Mouse (Mus musculus) heart, embryonic 10.5 days (tissue): ENCODE data around the gene Cbr2. TPM values are rescaled to one million over a fixed set of nuclear protein-coding genes. Genes with fewer than 3 reads are reported as not detected.

Experiments
- DNase-seq: peaks from one replicate; pipeline ENCODE4 v3.0.0-alpha.2; 2017; ENCODE audit warnings: low spot score
- H3K27ac ChIP-seq: fragments of 300-500 bp; sonication (generic); 2 replicates; pipeline ENCODE4 v1.5.1; 2016; ENCODE audit warnings: mild to moderate bottlenecking
- H3K27me3 ChIP-seq: fragments of 300-500 bp; sonication (generic); 2 replicates; pipeline ENCODE4 v1.6.1; 2016; ENCODE audit warnings: mild to moderate bottlenecking; ENCODE audit not compliant: poor library complexity, insufficient read depth, severe bottlenecking
- H3K36me3 ChIP-seq: fragments of 300-500 bp; sonication (generic); 2 replicates; pipeline ENCODE4 v1.6.1; 2016; ENCODE audit warnings: mild to moderate bottlenecking, moderate library complexity
- H3K4me1 ChIP-seq: fragments of 300-500 bp; sonication (generic); 2 replicates; pipeline ENCODE4 v1.6.1; 2016; ENCODE audit warnings: mild to moderate bottlenecking
- H3K4me3 ChIP-seq: fragments of 300-500 bp; sonication (generic); 2 replicates; pipeline ENCODE4 v1.5.1; 2016; ENCODE audit warnings: mild to moderate bottlenecking, moderate library complexity
- H3K9me3 ChIP-seq: fragments of 300-500 bp; sonication (generic); 2 replicates; pipeline ENCODE4 v1.6.1; 2016; ENCODE audit warnings: mild to moderate bottlenecking, moderate library complexity
- WGBS: fragments of 180-500 bp; shearing (Covaris S2); methylation state at CpG from one replicate; pipeline ENCODE4 v1.1.7; 2016; 5-methylcytosine and 5-hydroxymethylcytosine counted together
- polyA plus RNA-seq: library from polyadenylated mRNA; unstranded; fragments of >200 nt; fragmentation: Nextera tagmentation; extraction: Ambion mirVana; gene quantifications from 2 replicates; pipeline ENCODE4 v1.2.1, GENCODE M21; 2016

The Cbr2 gene
- polyA plus RNA-seq, 1 experiment from 2014 or later: 1.3 TPM

DNA sequence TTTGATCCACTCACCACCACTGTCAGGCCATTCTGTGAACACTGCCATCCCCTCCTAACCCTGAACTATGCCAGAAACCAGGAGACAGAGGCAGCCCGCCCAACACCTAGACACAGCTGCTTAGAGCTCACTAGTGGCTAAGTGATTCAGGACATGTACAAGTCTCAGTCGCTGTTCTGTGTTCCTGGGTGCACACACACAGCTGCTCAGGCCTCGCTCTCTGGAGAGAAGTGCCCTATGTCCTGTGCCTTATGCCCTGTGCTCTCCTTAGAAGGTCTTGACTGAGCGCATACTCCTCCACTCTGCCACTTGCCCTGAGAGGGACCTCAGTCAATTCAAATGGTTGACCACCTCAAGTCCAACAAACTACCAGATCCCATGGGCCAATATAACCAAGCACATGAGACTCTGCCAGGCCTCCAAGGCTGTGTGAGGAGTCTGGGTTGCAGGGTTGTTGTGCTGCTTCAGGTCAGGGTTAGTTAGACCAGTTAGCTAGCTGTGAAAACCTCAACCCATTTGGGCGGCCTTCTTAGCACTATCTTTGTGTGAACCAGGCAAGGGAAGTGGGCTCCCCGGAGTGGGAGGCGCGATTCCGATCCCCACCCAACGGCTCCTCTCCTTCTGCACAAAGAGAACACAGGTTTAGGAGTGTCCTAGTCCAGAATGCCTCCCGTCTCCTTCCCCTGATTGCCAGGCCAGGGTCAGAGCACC lies 3.2 kb downstream of the Cbr2 start:
- no peak for DNase-seq
- H3K4me3 ChIP-seq: peak overlapping the region; percentile 31; the same call in 1 of the 2 replicates
- H3K4me1 ChIP-seq: peaks cover 22% of the 10 kb centered on the region
- no peaks in the 10 kb centered on the region for H3K36me3 ChIP-seq
- no peaks in the 10 kb centered on the region for H3K9me3 ChIP-seq
- no peak overlapping the region for H3K27ac ChIP-seq
- H3K27me3 ChIP-seq: peaks cover 80% of the 10 kb centered on the region
- WGBS: 59% methylated on average over 11 of the region's 11 CpGs

GRCm38 (mm10) chr11:120727564-120727963 lies 4.3 kb downstream of the Cbr2 start:
- peaks cover 22% of the 10 kb centered on the region for H3K4me1 ChIP-seq
- no peak for DNase-seq
- no peaks in the 10 kb centered on the region for H3K9me3 ChIP-seq
- peak overlapping the region; percentile 75; the same call in 1 of the 2 replicates for H3K4me3 ChIP-seq
- H3K27me3 ChIP-seq: peaks cover 82% of the 10 kb centered on the region
- WGBS: 55% methylated on average over 12 of the region's 12 CpGs
- no peaks in the 10 kb centered on the region for H3K36me3 ChIP-seq
- H3K27ac ChIP-seq: no peak overlapping the region

DNA sequence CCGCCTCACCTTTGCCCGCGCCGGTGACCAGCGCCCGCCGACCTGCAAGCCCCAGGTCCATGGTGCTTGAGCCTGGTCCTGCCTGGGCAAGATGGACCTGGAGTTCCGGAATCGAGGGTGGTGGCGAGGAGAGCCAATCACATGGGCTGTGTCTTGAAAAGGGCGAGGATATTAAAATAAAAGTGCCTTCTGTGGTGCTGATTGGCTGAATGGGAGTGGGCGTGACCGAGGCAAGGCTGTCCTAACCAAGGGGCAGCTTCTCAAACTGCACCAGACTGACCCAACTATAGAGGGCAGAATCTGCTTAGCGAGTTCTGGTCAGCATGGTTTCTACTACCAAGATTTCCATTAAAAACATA lies 4.8 kb downstream of the Cbr2 start, which contains the start of gene Dcxr:
Gene Dcxr (minus strand): TSS at position 113 of the 359 bp plus-strand sequence.
- Histone ChIP-seq H3K27ac (peak within 1 kb of the TSS; percentile 42; the same call in 1 of the 2 replicates), H3K4me1 (peaks cover 24% of the 10 kb centered on the region), H3K9me3 (no peaks in the 10 kb centered on the region), H3K36me3 (no peaks in the 10 kb centered on the region), H3K27me3 (peaks cover 84% of the 10 kb centered on the region), H3K4me3 (peak within 1 kb of the TSS; percentile 75)
- WGBS: 2% methylated on average over 14 of the region's 14 CpGs
- DNase-seq: peak; percentile 96

DNA sequence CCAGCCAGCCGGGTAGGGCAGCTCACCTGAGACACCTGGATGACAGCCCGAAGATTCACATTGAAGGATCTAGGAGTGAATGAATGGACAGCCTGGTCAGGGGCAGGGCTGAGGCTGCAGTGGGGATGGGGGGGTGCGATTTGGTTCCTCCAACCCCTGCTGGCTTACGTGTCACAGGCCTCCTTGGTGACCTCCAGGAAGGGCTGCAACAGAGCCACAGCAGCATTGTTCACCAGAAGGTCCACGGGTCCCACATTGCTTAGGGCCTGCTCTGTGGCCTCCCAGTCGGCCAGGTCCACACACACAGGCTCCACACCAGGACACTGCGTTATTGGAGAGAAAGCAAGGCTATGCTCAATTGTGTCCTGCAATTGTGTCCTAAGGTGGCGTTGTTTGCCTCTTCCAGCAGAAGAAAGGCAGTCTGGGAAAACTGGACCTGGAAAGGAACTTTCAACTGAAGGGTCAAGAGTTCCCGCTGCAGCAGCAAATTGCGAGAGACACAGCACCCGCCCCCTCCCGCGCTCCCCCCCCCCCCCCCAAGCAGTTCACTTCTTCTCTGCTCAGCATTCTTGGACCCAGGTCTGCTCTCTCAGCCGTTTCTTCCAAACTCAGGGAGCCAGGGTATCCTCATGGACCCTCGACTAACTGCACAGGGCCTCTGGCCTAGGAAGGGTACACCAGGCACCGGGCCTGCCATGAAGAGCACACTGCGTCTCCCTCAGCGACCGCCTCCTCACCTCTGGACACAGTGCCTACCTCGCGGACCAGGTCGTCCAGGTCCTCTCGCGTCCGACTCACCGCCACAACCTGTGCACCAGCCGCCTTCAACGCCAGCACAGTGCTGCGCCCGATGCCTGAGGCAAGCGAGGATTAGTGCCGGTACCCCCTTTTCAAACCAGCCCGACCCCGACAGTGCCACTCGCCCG lies 5.4 kb downstream of the Cbr2 start:
- H3K4me1 ChIP-seq: peaks cover 27% of the 10 kb centered on the region
- no peaks in the 10 kb centered on the region for H3K36me3 ChIP-seq
- no peaks in the 10 kb centered on the region for H3K9me3 ChIP-seq
- H3K4me3 ChIP-seq: peak overlapping the region; percentile 75
- H3K27ac ChIP-seq: peak overlapping the region; percentile 42; the same call in 1 of the 2 replicates
- 18% methylated on average over 36 of the region's 36 CpGs for WGBS
- peaks cover 86% of the 10 kb centered on the region for H3K27me3 ChIP-seq
- DNase-seq: no peak

DNA sequence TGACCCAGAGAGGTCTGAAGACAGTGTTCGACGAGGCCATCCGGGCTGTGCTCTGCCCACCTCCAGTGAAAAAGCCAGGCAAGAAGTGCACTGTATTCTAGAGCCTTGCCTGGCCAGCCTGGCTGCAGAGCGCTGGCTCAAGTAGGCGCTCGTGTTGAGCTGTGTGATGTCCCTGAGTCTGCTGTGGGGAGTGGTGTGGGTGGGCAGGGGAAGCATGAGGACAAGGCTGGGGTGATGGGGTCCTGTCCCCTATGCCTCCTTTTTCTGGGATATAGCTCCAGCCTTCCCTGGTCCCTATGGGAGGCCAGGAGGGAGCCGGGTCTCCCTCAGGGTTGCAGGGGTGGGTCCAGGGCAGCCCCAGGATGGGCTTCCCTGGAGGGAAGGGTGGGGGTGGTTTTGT lies 8.4 kb downstream of the Cbr2 start:
- no peak for DNase-seq
- Histone ChIP-seq H3K9me3 (no peaks in the 10 kb centered on the region), H3K27me3 (peaks cover 82% of the 10 kb centered on the region), H3K27ac (no peak overlapping the region), H3K36me3 (peaks cover 18% of the 10 kb centered on the region), H3K4me1 (peaks cover 34% of the 10 kb centered on the region), H3K4me3 (no peak overlapping the region)
- 81% methylated on average over 7 of the region's 7 CpGs for WGBS

DNA sequence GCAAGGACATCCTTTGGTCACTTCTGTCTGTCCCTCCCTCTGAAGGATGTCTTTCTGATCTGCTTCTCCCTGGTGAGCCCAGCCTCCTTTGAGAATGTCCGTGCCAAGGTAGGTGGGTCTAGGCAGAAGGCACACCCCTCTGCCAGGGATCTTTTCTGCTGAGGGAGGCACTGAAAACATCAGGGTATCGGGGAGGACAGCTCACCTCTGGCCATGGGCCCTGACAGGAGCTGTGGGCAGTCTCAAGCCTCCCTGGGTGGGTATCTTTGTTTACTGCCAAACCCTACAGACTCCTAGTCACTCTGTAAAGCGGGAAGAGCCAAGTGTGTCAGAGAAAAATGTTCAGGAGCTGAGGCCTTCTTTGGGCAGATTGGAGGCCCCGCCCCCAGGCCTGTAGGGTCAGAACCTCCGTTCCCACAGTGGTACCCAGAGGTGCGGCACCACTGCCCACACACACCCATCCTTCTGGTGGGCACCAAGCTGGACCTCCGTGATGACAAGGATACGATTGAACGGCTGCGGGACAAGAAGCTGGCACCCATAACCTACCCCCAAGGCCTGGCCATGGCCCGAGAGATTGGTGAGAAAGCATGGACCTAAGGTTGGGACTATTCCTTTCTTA lies 9.0 kb downstream of the Cbr2 start:
- Histone ChIP-seq H3K27ac (no peak overlapping the region), H3K4me1 (peaks cover 36% of the 10 kb centered on the region), H3K36me3 (peaks cover 24% of the 10 kb centered on the region), H3K4me3 (no peak overlapping the region), H3K27me3 (peaks cover 82% of the 10 kb centered on the region), H3K9me3 (no peaks in the 10 kb centered on the region)
- 82% methylated on average over 11 of the region's 11 CpGs for WGBS
- no peak for DNase-seq

DNA sequence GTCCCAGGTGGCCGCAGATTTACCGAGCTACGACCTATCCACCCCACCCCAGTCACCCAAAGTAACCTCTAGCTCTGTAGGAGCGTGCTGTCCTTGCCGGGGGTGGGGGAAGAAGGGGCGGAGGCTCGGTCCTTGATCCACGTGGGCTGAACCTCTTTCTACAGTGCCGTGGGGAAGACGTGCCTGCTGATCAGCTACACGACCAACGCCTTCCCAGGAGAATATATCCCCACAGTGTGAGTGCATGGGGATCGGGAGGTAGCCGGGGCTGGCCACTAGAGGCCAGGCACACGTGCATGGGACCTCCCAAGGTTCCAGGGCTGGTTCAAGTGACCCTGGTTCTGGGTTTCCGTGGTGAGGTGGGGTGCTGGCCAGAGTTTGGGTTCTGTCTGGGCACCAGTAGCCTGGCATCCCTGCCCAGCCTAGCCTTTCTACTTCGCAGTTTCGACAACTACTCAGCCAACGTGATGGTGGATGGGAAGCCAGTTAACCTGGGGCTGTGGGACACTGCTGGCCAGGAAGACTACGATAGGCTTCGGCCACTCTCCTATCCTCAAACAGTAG lies 9.8 kb downstream of the Cbr2 start:
- WGBS: 22% methylated on average over 21 of the region's 21 CpGs
- Histone ChIP-seq H3K4me3 (peak overlapping the region; percentile 66), H3K27me3 (peaks cover 84% of the 10 kb centered on the region), H3K36me3 (peaks cover 32% of the 10 kb centered on the region), H3K27ac (peak overlapping the region; percentile 72; the same call in 1 of the 2 replicates), H3K4me1 (peaks cover 36% of the 10 kb centered on the region), H3K9me3 (no peaks in the 10 kb centered on the region)
- no peak for DNase-seq

GRCm38 (mm10) chr11:120721124-120722066 lies 10.5 kb downstream of the Cbr2 start, which contains the start of gene Rac3:
Rac3 (plus strand) TSS chr11:120721470.
- under 1% methylated on average over 90 of the region's 90 CpGs for whole genome bisulfite sequencing
- H3K4me3 ChIP-seq: peak within 1 kb of the TSS; percentile 66
- peaks cover 81% of the 10 kb centered on the region for H3K27me3 ChIP-seq
- no peaks in the 10 kb centered on the region for H3K9me3 ChIP-seq
- peak within 1 kb of the TSS; percentile 72 for H3K27ac ChIP-seq
- peaks cover 29% of the 10 kb centered on the region for H3K4me1 ChIP-seq
- DNase-seq: no peak
- H3K36me3 ChIP-seq: peaks cover 37% of the 10 kb centered on the region

DNA sequence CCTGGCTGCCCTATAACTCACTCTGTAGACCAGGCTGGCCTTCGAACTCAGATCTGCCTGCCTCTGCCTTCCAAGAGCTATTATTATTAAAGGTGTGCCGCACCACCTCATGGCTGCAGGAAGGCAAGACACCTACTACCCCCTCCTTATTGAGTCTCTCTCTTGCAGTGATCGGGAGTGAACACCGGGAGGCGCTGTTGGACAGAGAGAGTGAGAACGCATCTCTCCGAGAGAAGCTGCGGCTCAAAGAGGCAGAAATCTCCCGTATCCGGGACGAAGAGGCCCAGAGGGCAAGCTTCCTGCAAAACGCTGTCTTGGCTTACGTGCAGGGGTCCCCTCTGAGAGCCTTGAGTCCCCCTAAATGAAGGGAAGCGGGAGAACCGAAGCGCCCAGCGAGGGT lies 11.5 kb downstream of the Cbr2 start:
- 10% methylated on average over 17 of the region's 17 CpGs for WGBS
- peak; percentile 93 for DNase-seq
- peak overlapping the region; percentile 19 for H3K27ac ChIP-seq
- no peaks in the 10 kb centered on the region for H3K9me3 ChIP-seq
- peaks cover 45% of the 10 kb centered on the region for H3K36me3 ChIP-seq
- H3K4me3 ChIP-seq: peak overlapping the region; percentile 66
- H3K27me3 ChIP-seq: peaks cover 71% of the 10 kb centered on the region
- peaks cover 25% of the 10 kb centered on the region for H3K4me1 ChIP-seq

GRCm38 (mm10) chr11:120719841-120720376 lies 12.0 kb downstream of the Cbr2 start:
- DNase-seq: no peak
- Histone ChIP-seq H3K36me3 (peaks cover 49% of the 10 kb centered on the region), H3K9me3 (no peaks in the 10 kb centered on the region), H3K4me1 (peaks cover 29% of the 10 kb centered on the region), H3K27ac (no peak overlapping the region), H3K27me3 (peaks cover 66% of the 10 kb centered on the region), H3K4me3 (peak overlapping the region; percentile 13; the same call in 1 of the 2 replicates)
- 91% methylated on average over 13 of the region's 13 CpGs for WGBS

GRCm38 (mm10) chr11:120719242-120719641 lies 12.7 kb downstream of the Cbr2 start:
- no peak for DNase-seq
- Histone ChIP-seq H3K36me3 (peaks cover 49% of the 10 kb centered on the region), H3K27ac (no peak overlapping the region), H3K27me3 (peaks cover 61% of the 10 kb centered on the region), H3K9me3 (no peaks in the 10 kb centered on the region), H3K4me1 (peaks cover 36% of the 10 kb centered on the region), H3K4me3 (no peak overlapping the region)
- 83% methylated on average over 9 of the region's 9 CpGs for WGBS
